Mouse (Mus musculus): Measurements from ENCODE around the gene Plxdc2. TPM values are rescaled to one million over a fixed set of nuclear protein-coding genes. Genes with fewer than 3 reads are reported as not detected.
A peak's percentile ranks its signal among the peaks of the same experiment; 100 is the strongest.

Plxdc2 gene
- polyA plus RNA-seq, 1 experiment from 2014 or later: 31.0 TPM

DNA sequence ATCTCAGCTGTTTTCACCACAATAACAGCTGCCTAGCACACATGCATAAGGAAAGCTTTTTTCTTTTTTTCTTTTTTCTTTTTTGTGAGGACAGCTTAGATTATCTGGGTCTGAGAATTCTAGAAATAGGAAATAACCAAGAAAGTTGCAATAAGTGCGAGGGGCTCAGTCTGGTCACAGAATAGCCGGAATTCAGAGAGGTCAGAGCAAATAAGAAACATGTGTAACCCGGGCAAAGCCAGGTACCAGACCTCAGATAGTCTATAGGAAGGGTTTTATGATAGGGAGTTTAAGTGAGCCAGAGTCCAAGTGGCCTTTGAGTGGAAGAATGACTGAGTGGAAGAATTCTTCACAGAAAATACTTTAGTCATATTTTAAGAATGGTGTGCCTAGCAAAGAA is 114.0 kb downstream of the Plxdc2 start:
- H3K27me3 ChIP-seq: no peaks in the 10 kb centered on the region
- no peak for DNase-seq (ENCODE audit: low read depth, low spot score)
- POLR2A ChIA-PET: no interaction called here
- in situ Hi-C loops (cut with MboI; ENCODE audit: low pct_unique_long_range_greater_than_20kb): no loop called here
- no peak for TF ChIP-seq CTCF (IDR thresholded peaks at IDR 0.05)
- ATAC-seq: no peak
- CTCF ChIA-PET: interaction anchor here (1.8 kb wide), 1 partner anchor 10 kb away, joined by 6 read pairs; no protein-coding TSS in a partner anchor

DNA sequence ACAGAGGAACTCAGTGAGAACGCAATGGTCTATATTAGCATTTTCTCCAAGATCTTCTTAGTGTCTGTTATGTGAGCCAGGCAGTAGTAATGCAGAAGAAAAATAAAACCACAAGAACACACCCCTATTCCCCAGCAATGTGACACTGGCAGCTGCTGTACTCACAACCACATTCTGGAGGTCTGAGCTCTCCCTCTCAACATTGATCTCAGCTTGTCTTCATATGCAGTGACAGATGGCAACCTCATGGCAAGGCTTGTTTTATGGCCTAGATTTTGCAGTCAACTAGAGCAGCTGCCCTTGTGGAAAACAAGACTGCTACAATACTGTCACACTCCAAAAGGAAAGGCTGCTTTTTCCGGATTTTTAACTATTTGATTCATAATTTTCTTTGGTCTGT is 127.8 kb downstream of the Plxdc2 start:
- POLR2A ChIA-PET: no interaction called here
- in situ Hi-C loops (cut with MboI; ENCODE audit: low pct_unique_long_range_greater_than_20kb): loop anchor here (10.0 kb wide), 1 partner anchor 119 kb away; no protein-coding TSS in a partner anchor
- CTCF ChIA-PET: no interaction called here
- no peak for ATAC-seq
- no peaks in the 10 kb centered on the region for H3K27me3 ChIP-seq
- no peak for TF ChIP-seq CTCF (IDR thresholded peaks at IDR 0.05)
- no peak for DNase-seq (ENCODE audit: low read depth, low spot score)

DNA sequence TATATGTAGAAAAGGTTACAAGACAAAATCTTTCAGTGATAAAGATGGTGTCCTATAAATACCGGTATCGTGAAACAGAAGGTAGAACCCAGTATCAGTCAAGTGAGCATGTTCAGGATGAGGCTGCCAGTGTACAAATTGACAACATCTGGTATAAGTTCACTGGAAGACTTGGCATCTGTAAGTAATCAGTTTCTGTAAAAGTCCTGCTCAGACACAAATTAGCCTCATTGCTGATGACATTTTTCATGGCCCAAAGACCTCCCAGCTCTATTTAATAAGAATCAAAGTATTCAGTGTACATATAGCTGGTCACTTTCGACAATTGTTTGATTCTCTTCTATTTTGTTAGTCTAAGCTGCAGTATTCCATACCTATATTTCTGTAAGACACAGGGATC is 129.9 kb downstream of the Plxdc2 start:
- in situ Hi-C loops (cut with MboI; ENCODE audit: low pct_unique_long_range_greater_than_20kb): loop anchor here (10.0 kb wide), 1 partner anchor 121 kb away; no protein-coding TSS in a partner anchor
- ATAC-seq: no peak
- no peak for DNase-seq (ENCODE audit: low read depth, low spot score)
- POLR2A ChIA-PET: no interaction called here
- CTCF ChIA-PET: no interaction called here
- no peaks in the 10 kb centered on the region for H3K27me3 ChIP-seq
- no peak for TF ChIP-seq CTCF (IDR thresholded peaks at IDR 0.05)

DNA sequence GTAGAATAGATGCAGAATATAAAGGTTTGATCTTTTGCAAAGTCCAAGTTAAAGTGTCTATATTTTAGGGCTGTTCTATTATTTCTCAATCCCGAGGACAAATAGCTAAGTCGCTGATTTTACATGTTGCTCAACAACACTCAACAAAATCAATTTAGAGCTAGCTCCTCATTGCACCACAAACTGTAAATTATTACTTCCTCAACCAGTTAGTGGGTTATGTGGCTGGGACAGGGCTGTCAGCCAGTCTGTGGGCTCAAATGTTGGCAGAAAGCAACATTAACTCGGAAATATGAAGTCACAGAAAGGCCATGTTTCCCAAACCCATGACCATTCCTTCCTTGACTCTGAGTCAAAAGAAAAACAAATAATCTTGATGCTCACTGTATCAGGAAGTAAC is 135.1 kb downstream of the Plxdc2 start:
- ChIA-PET CTCF (interaction anchor here (1.0 kb wide), 1 partner anchor 131 kb away, joined by 3 read pairs; no protein-coding TSS in a partner anchor), POLR2A (no interaction called here)
- H3K27me3 ChIP-seq: no peaks in the 10 kb centered on the region
- in situ Hi-C loops (cut with MboI; ENCODE audit: low pct_unique_long_range_greater_than_20kb): no loop called here
- TF ChIP-seq CTCF (IDR thresholded peaks at IDR 0.05): no peak
- ATAC-seq: peak; percentile 96
- peak; percentile 59 for DNase-seq (ENCODE audit: low read depth, low spot score)

DNA sequence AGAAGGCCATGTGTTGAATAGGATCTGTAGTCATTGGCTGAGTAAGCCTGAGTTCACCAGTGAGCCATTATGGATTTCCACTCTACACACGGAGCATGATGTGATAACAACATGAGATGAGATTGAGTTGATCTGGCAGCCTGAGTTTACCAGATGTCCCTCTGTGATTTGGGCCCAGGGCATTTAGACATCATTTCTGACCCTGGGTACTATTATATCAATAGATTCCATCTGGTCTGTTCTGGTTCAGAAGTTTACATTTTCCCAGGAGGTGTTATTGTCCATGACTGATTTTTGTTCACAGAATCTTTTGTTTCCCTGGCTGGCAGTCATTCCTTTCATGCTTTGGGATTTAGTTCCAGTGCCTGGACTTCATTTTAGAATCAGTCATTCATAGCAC is 146.7 kb downstream of the Plxdc2 start:
- DNase-seq (ENCODE audit: low read depth, low spot score) (peak; percentile 51), ATAC-seq (peak; percentile 87)
- POLR2A ChIA-PET: no interaction called here
- H3K27me3 ChIP-seq: no peaks in the 10 kb centered on the region
- no peak for TF ChIP-seq CTCF (IDR thresholded peaks at IDR 0.05)
- CTCF ChIA-PET: no interaction called here
- in situ Hi-C loops (cut with MboI; ENCODE audit: low pct_unique_long_range_greater_than_20kb): no loop called here

DNA sequence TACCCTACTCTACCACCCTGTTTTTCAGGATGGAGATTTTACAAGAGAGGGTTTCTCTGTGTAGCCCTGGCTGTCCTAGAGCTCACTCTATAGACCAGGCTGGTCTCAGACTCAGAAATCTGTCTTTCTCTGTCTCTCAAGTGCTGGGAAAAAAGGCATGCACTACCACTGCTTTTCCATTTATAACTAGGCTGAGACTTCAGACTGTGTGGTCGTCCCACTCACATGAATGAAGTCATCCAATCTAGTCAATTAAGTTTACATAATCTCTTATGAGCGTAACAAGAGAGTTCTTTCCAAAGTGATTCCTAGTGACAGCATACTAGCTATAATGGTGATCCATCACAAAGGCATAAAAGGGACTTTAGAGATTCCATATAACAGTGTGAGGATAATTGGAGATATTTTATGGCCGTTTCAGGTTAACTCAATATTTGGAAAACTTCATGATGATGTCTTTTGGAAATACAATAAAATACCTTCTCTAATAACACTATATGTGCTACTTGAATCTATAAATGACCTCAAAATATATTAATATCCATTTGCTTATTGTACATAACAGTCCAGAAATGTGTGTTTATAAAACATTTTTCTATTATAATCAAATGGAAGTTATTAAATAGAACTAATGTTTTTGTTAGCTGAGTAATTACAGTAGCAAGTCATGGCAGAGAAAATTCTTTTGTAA is 151.6 kb downstream of the Plxdc2 start:
- in situ Hi-C loops (cut with MboI; ENCODE audit: low pct_unique_long_range_greater_than_20kb): no loop called here
- no peaks in the 10 kb centered on the region for H3K27me3 ChIP-seq
- POLR2A ChIA-PET: no interaction called here
- no peak for TF ChIP-seq CTCF (IDR thresholded peaks at IDR 0.05)
- CTCF ChIA-PET: no interaction called here
- DNase-seq (ENCODE audit: low read depth, low spot score) (no peak), ATAC-seq (no peak)

DNA sequence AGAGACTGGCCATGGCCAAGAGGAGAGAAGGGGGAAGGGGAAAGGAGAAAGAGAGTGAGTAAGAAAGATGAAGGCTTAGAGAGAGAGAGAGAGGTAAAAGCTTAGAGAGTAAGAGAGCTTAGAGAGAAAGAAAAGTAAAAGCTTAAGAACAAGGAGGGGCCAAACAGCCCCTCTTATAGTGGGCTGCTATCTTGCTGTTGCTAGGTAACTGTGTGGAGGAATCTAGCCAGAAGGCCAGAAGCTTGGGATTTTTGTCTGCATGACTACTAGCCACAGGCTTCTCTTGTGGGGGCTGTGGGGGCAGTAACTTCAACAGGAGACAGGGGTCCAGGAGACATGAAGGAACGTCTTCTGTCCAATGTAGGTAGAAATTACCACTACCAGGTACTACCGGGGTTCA is 162.0 kb downstream of the Plxdc2 start:
- H3K27me3 ChIP-seq: no peaks in the 10 kb centered on the region
- DNase-seq (ENCODE audit: low read depth, low spot score): no peak
- in situ Hi-C loops (cut with MboI; ENCODE audit: low pct_unique_long_range_greater_than_20kb): no loop called here
- TF ChIP-seq CTCF (IDR thresholded peaks at IDR 0.05): no peak
- ChIA-PET POLR2A (no interaction called here), CTCF (interaction anchor here (0.9 to 1.0 kb wide), 2 partner anchors 10 to 19 kb away, joined by 3 to 4 read pairs; no protein-coding TSS in a partner anchor)
- no peak for ATAC-seq

DNA sequence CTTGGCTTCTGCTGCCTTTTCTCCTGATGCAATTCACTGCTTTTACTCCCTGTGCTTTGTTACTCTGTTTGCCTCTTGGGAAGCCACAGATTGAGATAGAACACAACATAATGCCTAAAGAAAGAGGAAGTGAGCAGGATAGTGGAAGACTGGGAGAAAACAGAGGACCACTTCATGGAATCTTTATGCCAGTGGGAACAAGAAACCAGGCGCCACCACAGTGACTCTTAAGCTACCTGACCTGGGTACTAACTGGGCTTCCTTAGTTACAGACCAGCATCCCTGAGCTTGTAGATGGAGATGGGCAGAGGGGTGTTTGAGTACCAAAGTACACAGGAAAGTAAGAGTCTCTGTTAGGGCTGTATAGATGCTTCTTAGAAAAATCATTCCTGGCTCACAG is 167.3 kb downstream of the Plxdc2 start:
- DNase-seq (ENCODE audit: low read depth, low spot score) (no peak), ATAC-seq (no peak)
- POLR2A ChIA-PET: no interaction called here
- no peaks in the 10 kb centered on the region for H3K27me3 ChIP-seq
- CTCF ChIA-PET: interaction anchor here (1.0 kb wide), 1 partner anchor 9 kb away, joined by 3 read pairs; no protein-coding TSS in a partner anchor
- TF ChIP-seq CTCF (IDR thresholded peaks at IDR 0.05): no peak
- in situ Hi-C loops (cut with MboI; ENCODE audit: low pct_unique_long_range_greater_than_20kb): no loop called here

DNA sequence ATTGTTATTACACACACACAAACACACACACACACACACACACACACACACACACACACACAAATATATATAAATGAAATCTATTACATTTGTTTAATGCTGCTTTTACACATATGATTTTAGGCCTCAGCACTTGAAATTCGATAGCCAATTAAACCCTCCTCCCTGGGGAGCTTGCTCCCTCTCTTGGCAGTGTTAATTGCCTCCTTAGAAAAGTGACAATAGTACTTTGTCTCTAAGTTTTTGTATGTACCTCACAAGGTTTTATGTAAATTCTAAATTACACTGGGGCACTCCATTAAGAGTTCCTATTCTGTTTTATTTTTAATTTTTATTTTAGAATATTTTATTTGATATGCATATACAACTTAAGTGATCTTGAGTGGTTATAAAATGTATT is 176.1 kb downstream of the Plxdc2 start:
- no peak for DNase-seq (ENCODE audit: low read depth, low spot score)
- in situ Hi-C loops (cut with MboI; ENCODE audit: low pct_unique_long_range_greater_than_20kb): no loop called here
- CTCF ChIA-PET: no interaction called here
- no peak for TF ChIP-seq CTCF (IDR thresholded peaks at IDR 0.05)
- POLR2A ChIA-PET: no interaction called here
- ATAC-seq: no peak
- no peaks in the 10 kb centered on the region for H3K27me3 ChIP-seq

DNA sequence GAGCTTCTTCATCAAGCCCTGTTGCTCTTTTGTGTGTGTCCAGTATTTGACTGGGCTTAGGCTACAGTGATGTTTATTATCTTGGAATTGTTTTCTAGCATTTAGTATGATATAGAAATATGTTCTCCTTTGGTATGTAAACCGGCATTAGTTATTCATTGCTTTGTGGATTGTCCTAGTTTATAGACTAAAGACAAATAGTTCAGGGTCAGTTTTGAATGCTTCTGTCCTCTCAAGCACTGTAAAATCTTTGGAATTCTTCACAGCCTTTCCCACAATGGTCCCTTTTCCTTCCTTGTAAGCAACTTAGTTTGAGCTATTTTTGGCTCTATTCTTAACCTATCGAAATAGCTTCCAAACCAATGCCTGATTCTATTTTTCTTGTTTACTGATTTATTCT is 178.5 kb downstream of the Plxdc2 start:
- CTCF ChIA-PET: interaction anchor here (0.7 to 1.9 kb wide), 2 partner anchors 9 to 11 kb away, joined by 3 to 6 read pairs; no protein-coding TSS in a partner anchor
- ATAC-seq (no peak), DNase-seq (ENCODE audit: low read depth, low spot score) (no peak)
- POLR2A ChIA-PET: interaction anchor here (0.6 kb wide), 1 partner anchor 19 kb away, joined by 4 read pairs; no protein-coding TSS in a partner anchor
- no peaks in the 10 kb centered on the region for H3K27me3 ChIP-seq
- in situ Hi-C loops (cut with MboI; ENCODE audit: low pct_unique_long_range_greater_than_20kb): no loop called here
- no peak for TF ChIP-seq CTCF (IDR thresholded peaks at IDR 0.05)

DNA sequence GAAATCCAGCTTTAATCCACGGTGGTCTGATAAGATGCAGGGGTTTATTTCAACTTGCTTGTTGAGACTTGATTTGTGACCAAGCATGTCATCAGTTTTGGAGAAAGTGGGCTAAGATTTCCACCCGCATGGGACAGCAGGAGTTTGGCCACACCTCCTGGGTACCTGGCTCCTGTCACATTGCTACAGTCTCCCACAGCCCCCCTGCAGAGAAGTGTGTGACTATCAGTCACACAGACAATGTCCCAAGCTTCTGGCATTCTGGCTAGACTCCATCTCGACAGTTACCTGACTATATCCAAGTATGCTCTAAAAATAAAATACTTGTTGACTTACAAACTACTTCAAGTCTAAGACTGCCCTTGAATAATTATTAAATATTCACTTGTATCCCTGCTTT is 185.1 kb downstream of the Plxdc2 start:
- H3K27me3 ChIP-seq: no peaks in the 10 kb centered on the region
- CTCF ChIA-PET: no interaction called here
- no peak for TF ChIP-seq CTCF (IDR thresholded peaks at IDR 0.05)
- ATAC-seq: no peak
- no peak for DNase-seq (ENCODE audit: low read depth, low spot score)
- POLR2A ChIA-PET: no interaction called here
- in situ Hi-C loops (cut with MboI; ENCODE audit: low pct_unique_long_range_greater_than_20kb): no loop called here
